Mouse (Mus musculus) erythroblast, adult 5-6 weeks (primary cell): ENCODE measurements around the gene Htr5a. TPM values are rescaled to one million over a fixed set of nuclear protein-coding genes. Genes with fewer than 3 reads are reported as not detected.

Experiments
- ATAC-seq: replicated peaks from 2 replicates; pipeline ENCODE4 v1.8.0; 2016; ENCODE audit warnings: moderate number of reproducible peaks, mild to moderate bottlenecking, moderate TSS enrichment, inconsistent platforms; ENCODE audit not compliant: poor library complexity, low FRiP score, severe bottlenecking
- total RNA-seq, 2 experiments: library from RNA; stranded (forward) in 1 of 2; stranded (reverse) in 1 of 2; fragments of 150-400 nt in 1 of 2; fragments of 200-764, 138-1000 nt in 1 of 2; gene quantifications; 2 replicates each; pipeline versions ENCODE4 v1.2.3 to v1.2.4; 2015 to 2017; ENCODE audit warnings: low replicate concordance in 2 of 2

Gene Htr5a
- total RNA-seq, 2 experiments from 2014 or later, result 0.17 TPM; not detected in 1

GRCm38 (mm10) chr5:27880329-27881036 lies 38.5 kb downstream of the Htr5a start:
- no peak for ATAC-seq

- ATAC-seq, result no peak
Observed at GRCm38 (mm10) chr5:27881261-27881660, 39.3 kb downstream of the Htr5a start.

GRCm38 (mm10) chr5:27888080-27888479 lies 46.1 kb downstream of the Htr5a start:
- no peak for ATAC-seq

GRCm38 (mm10) chr5:27895961-27896360 lies 54.0 kb downstream of the Htr5a start:
- ATAC-seq, result no peak

GRCm38 (mm10) chr5:27899756-27900155 lies 57.8 kb downstream of the Htr5a start:
- ATAC-seq, result no peak

- no peak for ATAC-seq
Observed at GRCm38 (mm10) chr5:27900186-27900585, 58.2 kb downstream of the Htr5a start.

Other genes starting within 250 kb of the Htr5a start
- gene Paxip1, start 50.5 kb upstream of the Htr5a start, total RNA-seq (2015; ENCODE audit: low replicate concordance), result 10.2 and 19.9 TPM in 2 replicates
- gene Paxip1, start 50.5 kb upstream of the Htr5a start, total RNA-seq (2017; ENCODE audit: low replicate concordance), result 16.8 and 33.9 TPM in 2 replicates
- 3.8 and 8.4 TPM in 2 replicates for gene Insig1, start 229.2 kb downstream of the Htr5a start, total RNA-seq (2015; ENCODE audit: low replicate concordance)
- gene Insig1, start 229.2 kb downstream of the Htr5a start, total RNA-seq (2017; ENCODE audit: low replicate concordance), result 7.7 and 10.5 TPM in 2 replicates